ENCODE assay signal across 29 mouse cellular contexts in the genomic region with DNA sequence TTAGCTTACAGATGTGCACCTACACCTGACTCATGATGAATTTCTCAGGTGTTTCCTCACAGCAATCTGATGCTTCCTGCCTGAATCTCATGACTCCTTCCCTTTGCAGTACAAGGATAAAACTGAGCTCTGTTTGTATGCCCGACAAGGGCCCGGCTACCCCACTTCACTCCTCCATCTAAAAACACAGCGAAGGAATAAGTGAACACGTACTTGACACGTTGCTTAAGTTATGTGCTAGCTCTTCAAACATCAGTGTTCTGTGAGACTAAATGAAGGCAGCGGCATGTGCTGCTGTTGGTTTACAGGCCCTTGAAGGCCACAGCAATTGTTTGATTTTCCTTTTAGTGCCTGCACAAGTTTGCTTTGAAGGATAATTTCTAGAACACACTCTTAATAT. TPM values are rescaled to one million over a fixed set of nuclear protein-coding genes. Genes with fewer than 3 reads are reported as not detected.
DNase-seq lines count a peak whose midpoint lies in the region; ATAC-seq and TF ChIP-seq lines count a peak whose summit lies in the region.
"Had no signal": no experiment of that assay in that cellular context is flagged by ENCODE, and none has a peak within 500 bp of the region (broad histone marks: within the 10 kb centered on the region; RNA-seq: fewer than 3 reads in every experiment).

No protein-coding gene starts in this region.

- H3K4me3 ChIP-seq in heart, embryonic 12.5 days: no peak overlapping the region
- H3K4me3 ChIP-seq in layer of hippocampus, adult 2 months: no peak overlapping the region
- H3K4me3 ChIP-seq in E14TG2a.4 (replicated peaks; ENCODE audit: low read length): 0 out of 2 replicates have a peak overlapping the region, but pooled peaks have one; percentile 29
- no peak overlapping the region for H3K4me3 ChIP-seq in cortical plate, adult 2 months (ENCODE audit: insufficient read depth, low read length)
- H3K4me3 ChIP-seq: embryonic facial prominence, embryonic 10.5 days; embryonic facial prominence, embryonic 15.5 days; forebrain, embryonic 12.5 days; liver, embryonic 12.5 days; megakaryocyte, embryonic 14.5 days; midbrain, embryonic 12.5 days; myocyte; neural tube, embryonic 13.5 days had no signal

- H3K4me1 ChIP-seq in heart, embryonic 12.5 days (replicated peaks): peaks cover 38% of the 10 kb centered on the region
- H3K4me1 ChIP-seq in E14TG2a.4 (replicated peaks; ENCODE audit: low read depth, low read length): peaks cover 54% of the 10 kb centered on the region
- H3K4me1 ChIP-seq in cortical plate, adult 2 months (ENCODE audit: control insufficient read depth, insufficient read depth, low read length): peaks cover 6% of the 10 kb centered on the region

- WGBS in heart, embryonic 12.5 days: 63% methylated on average over 6 of the region's 6 CpGs

- no peak for TF ChIP-seq POLR2A in cortical plate, adult 2 months (IDR thresholded peaks at IDR 0.05; ENCODE audit: extremely low read depth, insufficient read depth, low read length)

- H3K27me3 ChIP-seq in heart, embryonic 12.5 days (replicated peaks): no peaks in the 10 kb centered on the region
- H3K27me3 ChIP-seq in E14TG2a.4 (ENCODE audit: insufficient read depth, low read length): no peaks in the 10 kb centered on the region
- H3K27me3 ChIP-seq: embryonic facial prominence, embryonic 15.5 days; forebrain, embryonic 12.5 days; liver, embryonic 12.5 days; megakaryocyte, embryonic 14.5 days; midbrain, embryonic 12.5 days; neural tube, embryonic 13.5 days had no signal

- peak overlapping the region; percentile 17; the same call in 1 of the 2 replicates for H3K9ac ChIP-seq in heart, embryonic 12.5 days
- H3K9ac ChIP-seq: embryonic facial prominence, embryonic 15.5 days; forebrain, embryonic 12.5 days; forebrain, postnatal 0 days; hindbrain, embryonic 14.5 days; liver, embryonic 12.5 days; liver, postnatal 0 days; midbrain, embryonic 12.5 days; neural tube, embryonic 13.5 days had no signal

- 0 out of 2 replicates have a peak, but pooled peaks cover 4% of the 10 kb centered on the region for H3K36me3 ChIP-seq in heart, embryonic 12.5 days
- H3K36me3 ChIP-seq in E14TG2a.4 (ENCODE audit: insufficient read depth, low read length): no peaks in the 10 kb centered on the region
- H3K36me3 ChIP-seq: embryonic facial prominence, embryonic 10.5 days; embryonic facial prominence, embryonic 15.5 days; forebrain, embryonic 12.5 days; liver, embryonic 12.5 days; midbrain, embryonic 12.5 days; neural tube, embryonic 13.5 days had no signal

- H3K4me2 ChIP-seq in heart, embryonic 12.5 days: 0 out of 2 replicates have a peak overlapping the region, but pooled peaks have one; percentile 16
- H3K4me2 ChIP-seq: embryonic facial prominence, embryonic 15.5 days; forebrain, embryonic 12.5 days; hindbrain, embryonic 14.5 days; liver, embryonic 12.5 days; midbrain, embryonic 12.5 days; neural tube, embryonic 13.5 days had no signal

- no peaks in the 10 kb centered on the region for H3K9me3 ChIP-seq in heart, embryonic 12.5 days (replicated peaks)
- no peaks in the 10 kb centered on the region for H3K9me3 ChIP-seq in E14TG2a.4 (ENCODE audit: low read length)
- H3K9me3 ChIP-seq: embryonic facial prominence, embryonic 10.5 days; embryonic facial prominence, embryonic 15.5 days; forebrain, embryonic 12.5 days; liver, embryonic 12.5 days; megakaryocyte, embryonic 14.5 days; midbrain, embryonic 12.5 days; neural tube, embryonic 13.5 days had no signal

- DNase-seq in heart, adult 18-20 months: no peak
- DNase-seq in layer of hippocampus, adult 2 months (ENCODE audit: low spot score in 2 of 2): no peak
- DNase-seq in layer of hippocampus, adult 8-10 months (ENCODE audit: low spot score in 2 of 2): no peak
- DNase-seq in testis, postnatal 10 days (ENCODE audit: low spot score): no peak
- DNase-seq: adrenal gland, adult 2 months; adrenal gland, postnatal 36 days; forebrain, postnatal 0 days; gastrocnemius, postnatal 10 days; kidney, postnatal 14 days; left cerebral cortex, postnatal 4 days; liver, postnatal 0 days; lung, postnatal 4 days; thymus, adult 2 months; thymus, postnatal 36 days had no signal

- H3K27ac ChIP-seq in heart, embryonic 12.5 days (ENCODE audit: poor library complexity, severe bottlenecking): peak overlapping the region; percentile 29
- peak overlapping the region; percentile 76 for H3K27ac ChIP-seq in layer of hippocampus, adult 2 months
- peak overlapping the region; percentile 32 for H3K27ac ChIP-seq in cortical plate, adult 2 months (ENCODE audit: insufficient read depth, low read length)
- H3K27ac ChIP-seq: embryonic facial prominence, embryonic 10.5 days; embryonic facial prominence, embryonic 15.5 days; forebrain, embryonic 12.5 days; hindbrain, embryonic 14.5 days; liver, embryonic 12.5 days; midbrain, embryonic 12.5 days; neural tube, embryonic 13.5 days had no signal

- no peak for ATAC-seq in heart, embryonic 12.5 days (ENCODE audit: insufficient number of reproducible peaks, low FRiP score)
- ATAC-seq: activated CD4-positive, CD25-positive, alpha-beta regulatory T cell, adult 4 months; CD4-positive, CD25-positive, alpha-beta regulatory T cell, adult 4 months; intestine, postnatal 0 days; liver, embryonic 12.5 days; liver, postnatal 0 days had no signal

- no peak for TF ChIP-seq CTCF in layer of hippocampus, adult 2 months (conservative IDR thresholded peaks at IDR 0.05)
- TF ChIP-seq CTCF in E14TG2a.4 (conservative IDR thresholded peaks at IDR 0.05; ENCODE audit: low read length): no peak
- no peak for TF ChIP-seq CTCF in cortical plate, adult 2 months (IDR thresholded peaks at IDR 0.05; ENCODE audit: extremely low read depth, insufficient read depth, low read length)

RNA-seq across cellular contexts. Expression of a gene that starts 53.6 kb away (rescaled TPM):
- 61.6 and 65.6 TPM in 2 replicates for polyA plus RNA-seq in heart, embryonic 12.5 days (2016; fragmentation: Nextera tagmentation; extraction: Ambion mirVana)
- 10 to 100 TPM; 48.8 to 55.6 TPM for total RNA-seq in heart, adult 18-20 months (2021)
- total RNA-seq in layer of hippocampus, adult 2 months (2021): 10 to 100 TPM; 26.0 to 27.6 TPM
- 10 to 100 TPM; 21.6 to 25.8 (median 23.3) TPM for total RNA-seq in layer of hippocampus, adult 8-10 months (2022)
- polyA plus RNA-seq in cortical plate, adult 2 months (2012; rRNA removed): 21.2 and 21.7 TPM in 2 replicates
